Mouse (Mus musculus) limb, embryonic 14.5 days (tissue): ENCODE results near the gene Xkr7. TPM values are rescaled to one million over a fixed set of nuclear protein-coding genes. Genes with fewer than 3 reads are reported as not detected.

ENCODE experiments used
- ATAC-seq: fragments of 200-750 bp; cut with Nextera tagmentation; 2 replicates; pipeline ENCODE4 v1.8.0; 2017; ENCODE audit warnings: low read depth, moderate number of reproducible peaks, moderate TSS enrichment; ENCODE audit not compliant: low FRiP score
- DNase-seq: peaks from one replicate; pipeline ENCODE4 v3.0.0-alpha.2; 2015; ENCODE audit warnings: low spot score
- H3K27ac ChIP-seq: fragments of 300-500 bp; sonication (generic); replicated peaks from 2 replicates; pipeline ENCODE4 v1.5.1; 2014; ENCODE audit warnings: low read depth, mild to moderate bottlenecking, low read length, moderate library complexity, mixed read lengths
- H3K27me3 ChIP-seq: fragments of 300-500 bp; sonication (generic); 2 replicates; pipeline ENCODE4 v1.6.1; 2014; ENCODE audit warnings: low read length, mixed read lengths; ENCODE audit not compliant: control insufficient read depth, insufficient read depth
- H3K36me3 ChIP-seq: fragments of 300-500 bp; sonication (generic); 2 replicates; pipeline ENCODE4 v1.6.1; 2014; ENCODE audit warnings: mild to moderate bottlenecking, low read length, moderate library complexity, mixed read lengths; ENCODE audit not compliant: control insufficient read depth, insufficient read depth
- H3K4me1 ChIP-seq: fragments of 300-500 bp; sonication (generic); 2 replicates; pipeline ENCODE4 v1.6.1; 2014; ENCODE audit warnings: antibody characterized with exemption, low read length, mixed read lengths; ENCODE audit not compliant: control insufficient read depth, insufficient read depth
- H3K4me2 ChIP-seq: fragments of 300-500 bp; sonication (generic); replicated peaks from 2 replicates; pipeline ENCODE4 v1.6.1; 2014; ENCODE audit warnings: low read depth, mild to moderate bottlenecking, low read length, moderate library complexity; ENCODE audit not compliant: severe bottlenecking
- H3K4me3 ChIP-seq: fragments of 300-500 bp; sonication (generic); replicated peaks from 2 replicates; pipeline ENCODE4 v1.5.1; 2014; ENCODE audit warnings: low read length
- H3K9ac ChIP-seq: fragments of 300-500 bp; sonication (generic); 2 replicates; pipeline ENCODE4 v1.6.1; 2014; ENCODE audit warnings: mild to moderate bottlenecking, low read depth, low read length, moderate library complexity; ENCODE audit not compliant: severe bottlenecking
- H3K9me3 ChIP-seq: fragments of 300-500 bp; sonication (generic); 2 replicates; pipeline ENCODE4 v1.6.1; 2016; ENCODE audit warnings: low read length; ENCODE audit not compliant: control insufficient read depth
- POLR2A ChIP-seq: fragments of 200-500 bp; IDR thresholded peaks from 2 replicates; pipeline ENCODE4 v1.8.0; 2012; ENCODE audit warnings: inconsistent platforms, mild to moderate bottlenecking, moderate library complexity, borderline replicate concordance; ENCODE audit not compliant: insufficient read depth, insufficient read length; ENCODE audit errors: extremely low read depth
- WGBS: fragments of 180-500 bp; shearing (Covaris S2); extraction: QIAGEN DNeasy Blood & Tissue Kit; methylation state at CpG from one replicate; pipeline ENCODE4 v1.1.7; 2014; 5-methylcytosine and 5-hydroxymethylcytosine counted together
- polyA plus RNA-seq, 2 experiments: library from polyadenylated mRNA; depleted of rRNA in 1 of 2; stranded (reverse) in 1 of 2; unstranded in 1 of 2; fragments of >200 nt; fragmentation: Nextera tagmentation in 1 of 2; extraction: Ambion mirVana in 1 of 2; gene quantifications; 2 replicates each; pipeline versions ENCODE4 v1.2.1 to v1.2.3; 2012 to 2014

Gene Xkr7
- polyA plus RNA-seq, 2 experiments = 0.03 TPM; not detected in 1

- Histone ChIP-seq H3K9ac (no peak overlapping the region), H3K9me3 (no peaks in the 10 kb centered on the region), H3K4me3 (no peak overlapping the region), H3K27me3 (no peaks in the 10 kb centered on the region), H3K4me1 (no peaks in the 10 kb centered on the region), H3K36me3 (no peaks in the 10 kb centered on the region), H3K4me2 (no peak overlapping the region), H3K27ac (no peak overlapping the region)
- DNase-seq (no peak), ATAC-seq (no peak)
- no peak for TF ChIP-seq POLR2A
- 89% methylated on average over 10 of the region's 10 CpGs for WGBS
These were observed 55.4 kb downstream of the Xkr7 start for GRCm38 (mm10) chr2:153087091-153087490.

GRCm38 (mm10) chr2:153089316-153089715 is 57.7 kb downstream of the Xkr7 start:
- H3K4me1 ChIP-seq = no peaks in the 10 kb centered on the region
- 55% methylated on average over 2 of the region's 2 CpGs for WGBS

GRCm38 (mm10) chr2:153090551-153091165 is 59.0 kb downstream of the Xkr7 start:
- ATAC-seq (no peak), DNase-seq (no peak)
- WGBS = 35% methylated on average over 10 of the region's 10 CpGs
- TF ChIP-seq POLR2A = no peak
- Histone ChIP-seq H3K4me1 (no peaks in the 10 kb centered on the region), H3K4me3 (no peak overlapping the region), H3K36me3 (no peaks in the 10 kb centered on the region), H3K9me3 (no peaks in the 10 kb centered on the region), H3K4me2 (no peak overlapping the region), H3K27ac (no peak overlapping the region), H3K9ac (no peak overlapping the region), H3K27me3 (no peaks in the 10 kb centered on the region)

More at GRCm38 (mm10) chr2:153089316-153089715, 57.7 kb downstream of the Xkr7 start:
- Histone ChIP-seq H3K9me3 (no peaks in the 10 kb centered on the region), H3K9ac (no peak overlapping the region), H3K27me3 (no peaks in the 10 kb centered on the region), H3K4me3 (no peak overlapping the region), H3K4me2 (no peak overlapping the region), H3K36me3 (no peaks in the 10 kb centered on the region), H3K27ac (no peak overlapping the region)
- DNase-seq (no peak), ATAC-seq (no peak)
- no peak for TF ChIP-seq POLR2A

Other genes starting within 250 kb of the Xkr7 start
- gene Bcl2l1, start 200.1 kb upstream of the Xkr7 start, polyA plus RNA-seq (2012; rRNA removed) = 46.8 and 54.3 TPM in 2 replicates
- gene Bcl2l1, start 200.1 kb upstream of the Xkr7 start, polyA plus RNA-seq (2014; fragmentation: Nextera tagmentation; extraction: Ambion mirVana) = 91.2 and 96.3 TPM in 2 replicates
- 36.0 and 51.3 TPM in 2 replicates for gene Tpx2, start 183.9 kb upstream of the Xkr7 start, polyA plus RNA-seq (2012; rRNA removed)
- 71.8 and 83.6 TPM in 2 replicates for gene Tpx2, start 183.9 kb upstream of the Xkr7 start, polyA plus RNA-seq (2014; fragmentation: Nextera tagmentation; extraction: Ambion mirVana)
- gene Mylk2, start 120.5 kb upstream of the Xkr7 start, polyA plus RNA-seq (2012; rRNA removed) = 0.40 and 0.62 TPM in 2 replicates
- gene Mylk2, start 120.5 kb upstream of the Xkr7 start, polyA plus RNA-seq (2014; fragmentation: Nextera tagmentation; extraction: Ambion mirVana) = 0.10 TPM in 1 of 2 replicates, not detected in the other
- gene Foxs1, start 98.6 kb upstream of the Xkr7 start, polyA plus RNA-seq (2012; rRNA removed) = 2.2 and 3.0 TPM in 2 replicates
- 2.1 and 2.9 TPM in 2 replicates for gene Foxs1, start 98.6 kb upstream of the Xkr7 start, polyA plus RNA-seq (2014; fragmentation: Nextera tagmentation; extraction: Ambion mirVana)
- 2.0 and 2.2 TPM in 2 replicates for gene Dusp15, start 80.2 kb upstream of the Xkr7 start, polyA plus RNA-seq (2012; rRNA removed)
- gene Dusp15, start 80.2 kb upstream of the Xkr7 start, polyA plus RNA-seq (2014; fragmentation: Nextera tagmentation; extraction: Ambion mirVana) = 0.36 and 0.48 TPM in 2 replicates
- gene Ttll9, start 69.4 kb upstream of the Xkr7 start, polyA plus RNA-seq (2012; rRNA removed) = 0.47 and 1.0 TPM in 2 replicates
- gene Ttll9, start 69.4 kb upstream of the Xkr7 start, polyA plus RNA-seq (2014; fragmentation: Nextera tagmentation; extraction: Ambion mirVana) = 0.14 and 0.18 TPM in 2 replicates
- 107 and 118 TPM in 2 replicates for gene Pdrg1, start 16.4 kb upstream of the Xkr7 start, polyA plus RNA-seq (2012; rRNA removed)
- gene Pdrg1, start 16.4 kb upstream of the Xkr7 start, polyA plus RNA-seq (2014; fragmentation: Nextera tagmentation; extraction: Ambion mirVana) = 90.8 and 91.0 TPM in 2 replicates
- 11.4 and 15.2 TPM in 2 replicates for gene Ccm2l, start 34.1 kb downstream of the Xkr7 start, polyA plus RNA-seq (2012; rRNA removed)
- 2.1 and 3.2 TPM in 2 replicates for gene Ccm2l, start 34.1 kb downstream of the Xkr7 start, polyA plus RNA-seq (2014; fragmentation: Nextera tagmentation; extraction: Ambion mirVana)
- 8.4 and 11.4 TPM in 2 replicates for gene Hck, start 76.6 kb downstream of the Xkr7 start, polyA plus RNA-seq (2012; rRNA removed)
- 9.0 and 11.1 TPM in 2 replicates for gene Hck, start 76.6 kb downstream of the Xkr7 start, polyA plus RNA-seq (2014; fragmentation: Nextera tagmentation; extraction: Ambion mirVana)
- gene Tm9sf4, start 129.5 kb downstream of the Xkr7 start, polyA plus RNA-seq (2012; rRNA removed) = 73.4 and 84.8 TPM in 2 replicates
- 97.7 and 100 TPM in 2 replicates for gene Tm9sf4, start 129.5 kb downstream of the Xkr7 start, polyA plus RNA-seq (2014; fragmentation: Nextera tagmentation; extraction: Ambion mirVana)
- 13.3 and 16.3 TPM in 2 replicates for gene Tspyl3, start 193.6 kb downstream of the Xkr7 start, polyA plus RNA-seq (2012; rRNA removed)
- gene Tspyl3, start 193.6 kb downstream of the Xkr7 start, polyA plus RNA-seq (2014; fragmentation: Nextera tagmentation; extraction: Ambion mirVana) = 12.8 and 13.1 TPM in 2 replicates
- gene Plagl2, start 209.6 kb downstream of the Xkr7 start, polyA plus RNA-seq (2012; rRNA removed) = 17.8 and 20.3 TPM in 2 replicates
- gene Plagl2, start 209.6 kb downstream of the Xkr7 start, polyA plus RNA-seq (2014; fragmentation: Nextera tagmentation; extraction: Ambion mirVana) = 20.2 and 20.8 TPM in 2 replicates
- 41.7 and 50.3 TPM in 2 replicates for gene Pofut1, start 209.7 kb downstream of the Xkr7 start, polyA plus RNA-seq (2012; rRNA removed)
- 12.1 and 12.4 TPM in 2 replicates for gene Pofut1, start 209.7 kb downstream of the Xkr7 start, polyA plus RNA-seq (2014; fragmentation: Nextera tagmentation; extraction: Ambion mirVana)